8 mouse cellular contexts compared by ENCODE assay signal in genomic region chr17:34849722-34850516, GRCm38 (mm10). TPM values are rescaled to one million over a fixed set of nuclear protein-coding genes. Genes with fewer than 3 reads are reported as not detected.
DNase-seq lines count a peak whose midpoint lies in the region; ATAC-seq and TF ChIP-seq lines count a peak whose summit lies in the region.

Skiv2l (minus strand) TSS chr17:34850210.
Nelfe (plus strand) TSS chr17:34850391.

- in situ Hi-C loops in Patski (cut with MboI; ENCODE audit: low pct_unique_long_range_greater_than_20kb) = loop anchor here (10.0 kb wide), 1 partner anchor 395 kb away; the partner anchor contains the start of gene Ddx39b

- no peaks in the 10 kb centered on the region for H3K9me3 ChIP-seq in hindbrain, embryonic 13.5 days

- peak; percentile 85 for ATAC-seq in Patski
- peak; percentile 97 for ATAC-seq in hindbrain, embryonic 13.5 days (ENCODE audit: low FRiP score)

- peak; percentile 71 for DNase-seq in Patski (ENCODE audit: low read depth, low spot score)
- DNase-seq in cerebellum, postnatal 14 days = peak; percentile 99
- DNase-seq in frontal cortex, postnatal 14 days (ENCODE audit: low spot score in 2 of 2) = peak; percentile 96 to 97
- DNase-seq in layer of hippocampus, postnatal 25 days (ENCODE audit: extremely low spot score in 1 of 2, low spot score in 1 of 2) = peak; percentile 92 to 94
- peak; percentile 98 for DNase-seq in lung, postnatal 25 days (ENCODE audit: low spot score)
- peak; percentile 98 for DNase-seq in retina, embryonic 14.5 days (ENCODE audit: low spot score)
- DNase-seq in thymus, postnatal 4 days = peak; percentile 99

- peaks cover 61% of the 10 kb centered on the region for H3K36me3 ChIP-seq in hindbrain, embryonic 13.5 days

- peak within 1 kb of the TSS; percentile 90 for H3K9ac ChIP-seq in hindbrain, embryonic 13.5 days

- peak within 1 kb of the TSS; percentile 91 for H3K4me2 ChIP-seq in hindbrain, embryonic 13.5 days

- CTCF ChIA-PET in Patski (lab: Charles Lee) = no interaction called here

- peak within 1 kb of the TSS; percentile 77 for H3K27ac ChIP-seq in hindbrain, embryonic 13.5 days

- peak within 1 kb of the TSS; percentile 80 for H3K4me3 ChIP-seq in hindbrain, embryonic 13.5 days

- no peak for TF ChIP-seq CTCF in Patski (IDR thresholded peaks at IDR 0.05)

- WGBS in hindbrain, embryonic 13.5 days = under 1% methylated on average over 54 of the region's 65 CpGs

- POLR2A ChIA-PET in Patski (lab: Charles Lee) = interaction anchor here (1.1 kb wide), 1 partner anchor 50 kb away, joined by 3 read pairs; no protein-coding TSS in a partner anchor

- peaks cover 31% of the 10 kb centered on the region for H3K4me1 ChIP-seq in hindbrain, embryonic 13.5 days (replicated peaks)

- H3K27me3 ChIP-seq in Patski = no peaks in the 10 kb centered on the region
- H3K27me3 ChIP-seq in hindbrain, embryonic 13.5 days = no peaks in the 10 kb centered on the region

RNA-seq across cellular contexts. Expression of gene Skiv2l, which starts in this region (rescaled TPM):
- 69.3 TPM for polyA plus RNA-seq in Patski (2021)
- 54.1 and 60.4 TPM in 2 replicates for polyA plus RNA-seq in hindbrain, embryonic 13.5 days (2015; fragmentation: Nextera tagmentation; extraction: Ambion mirVana)
- total RNA-seq in layer of hippocampus, postnatal 25 days (2021) = 10 to 100 TPM; 64.7 to 72.4 TPM

RNA-seq across cellular contexts. Expression of gene Nelfe, which starts in this region (rescaled TPM):
- 73.2 TPM for polyA plus RNA-seq in Patski (2021)
- 82.7 and 88.9 TPM in 2 replicates for polyA plus RNA-seq in hindbrain, embryonic 13.5 days (2015; fragmentation: Nextera tagmentation; extraction: Ambion mirVana)
- total RNA-seq in layer of hippocampus, postnatal 25 days (2021) = 10 to 100 TPM; 32.1 to 39.1 TPM

Comparison
In these comparisons a context has a peak if more than half of its experiments do, and no peak if none do; other contexts are left out.
1. Peak in every context shown above with its lines: DNase-seq, ATAC-seq, H3K4me3 ChIP-seq and H3K27ac ChIP-seq.